Mouse (Mus musculus) common myeloid progenitor, adult 5-6 weeks (primary cell): Measurements from ENCODE around the gene Ccser2. TPM values are rescaled to one million over a fixed set of nuclear protein-coding genes. Genes with fewer than 3 reads are reported as not detected.
"Not testable (repeated sequence)": the region's sequence is repeated elsewhere in the genome, so short reads cannot be mapped to it uniquely, and the experiment has no call there.

ENCODE experiments used
- ATAC-seq: replicated peaks from 2 replicates; pipeline ENCODE4 v1.8.0; 2016; ENCODE audit warnings: low read depth, mild to moderate bottlenecking, moderate TSS enrichment, inconsistent platforms; ENCODE audit not compliant: poor library complexity, severe bottlenecking
- total RNA-seq: library from RNA; stranded (forward); fragments of 200-1000, 187-1606 nt; gene quantifications from 2 replicates; pipeline ENCODE4 v1.2.3, GENCODE M21; 2017

Ccser2 gene
- total RNA-seq = 11.9 and 13.7 TPM in 2 replicates

GRCm38 (mm10) chr14:36968628-36969147 is at the start of gene Ccser2:
TSS of gene Ccser2 (minus strand) at chr14:36968777.
- peak; percentile 94 for ATAC-seq

- ATAC-seq = peak; percentile 87
These were observed 47.3 kb upstream of the Ccser2 start for GRCm38 (mm10) chr14:37015894-37016293.

- no peak for ATAC-seq
These were observed 45.1 kb upstream of the Ccser2 start for GRCm38 (mm10) chr14:37013644-37014043.

- ATAC-seq = no peak
These were observed 41.1 kb upstream of the Ccser2 start for GRCm38 (mm10) chr14:37009686-37010085.

- ATAC-seq = no peak
These were observed 37.9 kb upstream of the Ccser2 start for GRCm38 (mm10) chr14:37006489-37006888.

GRCm38 (mm10) chr14:37005865-37006264 is 37.3 kb upstream of the Ccser2 start:
- ATAC-seq = no peak

- no peak for ATAC-seq
These were observed 35.0 kb upstream of the Ccser2 start for GRCm38 (mm10) chr14:37003431-37004095.

GRCm38 (mm10) chr14:37002852-37003251 is 34.3 kb upstream of the Ccser2 start:
- peak; percentile 60; the same call in 1 of the 2 replicates for ATAC-seq

GRCm38 (mm10) chr14:37000780-37001179 is 32.2 kb upstream of the Ccser2 start:
- not testable (repeated sequence) for ATAC-seq

- ATAC-seq = no peak
These were observed 21.2 kb upstream of the Ccser2 start for GRCm38 (mm10) chr14:36989784-36990183.

- ATAC-seq = no peak
These were observed 17.1 kb upstream of the Ccser2 start for GRCm38 (mm10) chr14:36985693-36986092.

GRCm38 (mm10) chr14:36975019-36975418 is 6.4 kb upstream of the Ccser2 start:
- no peak for ATAC-seq

- ATAC-seq = no peak
These were observed 2.6 kb upstream of the Ccser2 start for GRCm38 (mm10) chr14:36971211-36971610.

GRCm38 (mm10) chr14:36969861-36970420 is 1.4 kb upstream of the Ccser2 start:
- no peak for ATAC-seq

- peak; percentile 24; the same call in 1 of the 2 replicates for ATAC-seq
These were observed 425 bp downstream of the Ccser2 start for GRCm38 (mm10) chr14:36968076-36968627.

- ATAC-seq = no peak
These were observed 3.2 kb downstream of the Ccser2 start for GRCm38 (mm10) chr14:36965421-36965820.

GRCm38 (mm10) chr14:36962477-36962876 is 6.1 kb downstream of the Ccser2 start:
- no peak for ATAC-seq

- no peak for ATAC-seq
These were observed 10.9 kb downstream of the Ccser2 start for GRCm38 (mm10) chr14:36957719-36958118.

GRCm38 (mm10) chr14:36957261-36957660 is 11.3 kb downstream of the Ccser2 start:
- no peak for ATAC-seq

GRCm38 (mm10) chr14:36956717-36957116 is 11.9 kb downstream of the Ccser2 start:
- no peak for ATAC-seq

- peak; percentile 64 for ATAC-seq
These were observed 15.7 kb downstream of the Ccser2 start for GRCm38 (mm10) chr14:36952687-36953426.
